Mouse (Mus musculus): ENCODE measurements around the gene Rad50.

DNA sequence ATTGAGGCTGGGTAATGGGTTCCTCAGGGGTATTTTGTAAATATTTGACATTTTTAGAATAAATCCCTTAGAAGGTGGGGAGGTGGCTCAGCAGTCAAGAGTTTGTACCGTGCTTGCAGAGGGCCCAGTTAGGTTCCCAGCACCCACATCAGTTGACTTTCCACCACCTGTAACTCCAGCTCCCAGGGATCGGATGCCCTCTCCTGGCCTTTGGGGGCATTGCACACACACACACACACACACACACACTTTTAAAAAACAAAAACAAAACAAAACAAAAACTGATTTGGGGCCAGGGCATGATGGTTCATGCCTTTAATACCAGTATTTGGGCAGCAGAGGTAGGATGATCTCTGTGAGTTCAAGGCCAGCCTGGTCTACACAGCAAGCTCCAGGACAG is 83.0 kb downstream of the Rad50 start:
- no peak for TF ChIP-seq CHD2 (IDR thresholded peaks at IDR 0.05; ENCODE audit: low read length)
- no peak for TF ChIP-seq UBTF (IDR thresholded peaks at IDR 0.05; ENCODE audit: low read depth, low read length)

All from CH12.LX (cell line).